Mouse (Mus musculus) midbrain, embryonic 11.5 days (tissue): Measurements from ENCODE around the gene Fmnl2. TPM values are rescaled to one million over a fixed set of nuclear protein-coding genes. Genes with fewer than 3 reads are reported as not detected.

Experiments
- ATAC-seq: fragments of 200-750 bp; cut with Nextera tagmentation; 2 replicates; pipeline ENCODE4 v1.8.0; 2017; ENCODE audit warnings: moderate TSS enrichment, moderate library complexity; ENCODE audit not compliant: low FRiP score
- DNase-seq: peaks from one replicate; pipeline ENCODE4 v3.0.0; 2015; ENCODE audit warnings: low spot score; ENCODE audit errors: missing footprints
- H3K27ac ChIP-seq: fragments of 300-500 bp; sonication (generic); 2 replicates; pipeline ENCODE4 v1.5.1; 2014; ENCODE audit warnings: low read depth, low read length
- H3K27me3 ChIP-seq: fragments of 300-500 bp; sonication (generic); 2 replicates; pipeline ENCODE4 v1.6.1; 2014; ENCODE audit warnings: mild to moderate bottlenecking, low read length, moderate library complexity, mixed read lengths; ENCODE audit not compliant: control insufficient read depth, insufficient read depth
- H3K36me3 ChIP-seq: fragments of 300-500 bp; sonication (generic); 2 replicates; pipeline ENCODE4 v1.6.1; 2014; ENCODE audit warnings: mild to moderate bottlenecking, low read length, moderate library complexity, mixed read lengths; ENCODE audit not compliant: control insufficient read depth, insufficient read depth
- H3K4me1 ChIP-seq: fragments of 300-500 bp; sonication (generic); 2 replicates; pipeline ENCODE4 v1.6.1; 2014; ENCODE audit warnings: low read length; ENCODE audit not compliant: control insufficient read depth, insufficient read depth
- H3K4me2 ChIP-seq: fragments of 300-500 bp; sonication (generic); 2 replicates; pipeline ENCODE4 v1.6.1; 2014; ENCODE audit warnings: mild to moderate bottlenecking, moderate library complexity
- H3K4me3 ChIP-seq: fragments of 300-500 bp; sonication (generic); 2 replicates; pipeline ENCODE4 v1.5.1; 2014; ENCODE audit warnings: low read depth, low read length
- H3K9ac ChIP-seq: fragments of 300-500 bp; sonication (generic); 2 replicates; pipeline ENCODE4 v1.6.1; 2014; ENCODE audit warnings: low read length
- H3K9me3 ChIP-seq: fragments of 300-500 bp; sonication (generic); 2 replicates; pipeline ENCODE4 v1.6.1; 2016; ENCODE audit warnings: low read length; ENCODE audit not compliant: control insufficient read depth
- WGBS: fragments of 180-500 bp; shearing (Covaris S2); extraction: QIAGEN DNeasy Blood & Tissue Kit; methylation state at CpG from one replicate; pipeline ENCODE4 v1.1.7; 2014; 5-methylcytosine and 5-hydroxymethylcytosine counted together
- polyA plus RNA-seq: library from polyadenylated mRNA; unstranded; fragments of >200 nt; fragmentation: Nextera tagmentation; extraction: Ambion mirVana; gene quantifications from 2 replicates; pipeline ENCODE4 v1.2.1, GENCODE M21; 2014

Gene Fmnl2
- polyA plus RNA-seq, 1 experiment from 2014 or later = 9.4 TPM

DNA sequence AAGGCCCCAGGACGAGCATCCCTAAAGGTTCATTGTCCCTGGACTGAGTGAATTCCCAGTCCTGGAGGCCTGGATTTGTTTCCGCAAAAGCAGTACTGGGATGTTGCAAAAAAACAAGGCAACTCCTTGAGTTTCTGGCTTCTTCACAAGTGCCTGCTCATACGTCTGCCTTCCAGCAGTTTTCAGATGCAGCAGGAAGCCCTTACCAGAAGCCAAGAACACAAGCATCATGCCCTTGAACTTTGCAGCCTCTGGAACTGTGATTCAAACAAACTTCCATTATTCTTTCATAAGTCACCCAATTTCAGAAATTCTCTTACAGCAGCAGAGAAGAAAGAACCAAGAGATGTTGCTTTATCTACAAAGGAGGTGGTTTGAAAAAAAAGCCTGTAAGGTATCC, 21.9 kb upstream of the Fmnl2 start:
- no peak overlapping the region for H3K9ac ChIP-seq
- no peaks in the 10 kb centered on the region for H3K27me3 ChIP-seq
- ATAC-seq (no peak), DNase-seq (no peak)
- H3K4me3 ChIP-seq = no peak overlapping the region
- no peak overlapping the region for H3K4me2 ChIP-seq
- no peaks in the 10 kb centered on the region for H3K9me3 ChIP-seq
- WGBS = 84% methylated on average over 3 of the region's 3 CpGs
- no peaks in the 10 kb centered on the region for H3K36me3 ChIP-seq
- no peak overlapping the region for H3K27ac ChIP-seq
- H3K4me1 ChIP-seq = no peaks in the 10 kb centered on the region

- Histone ChIP-seq H3K27ac (no peak overlapping the region), H3K4me1 (no peaks in the 10 kb centered on the region), H3K27me3 (no peaks in the 10 kb centered on the region), H3K4me2 (no peak overlapping the region), H3K36me3 (no peaks in the 10 kb centered on the region), H3K9ac (no peak overlapping the region), H3K4me3 (no peak overlapping the region), H3K9me3 (no peaks in the 10 kb centered on the region)
- DNase-seq = no peak
- no peak for ATAC-seq
- WGBS = 41% methylated on average over 4 of the region's 4 CpGs
Observed at GRCm38 (mm10) chr2:52839074-52839473, 18.6 kb upstream of the Fmnl2 start.

- ATAC-seq (no peak), DNase-seq (no peak)
- Histone ChIP-seq H3K4me2 (no peak overlapping the region), H3K9ac (no peak overlapping the region), H3K9me3 (no peaks in the 10 kb centered on the region), H3K27ac (no peak overlapping the region), H3K36me3 (no peaks in the 10 kb centered on the region), H3K27me3 (no peaks in the 10 kb centered on the region), H3K4me3 (no peak overlapping the region), H3K4me1 (no peaks in the 10 kb centered on the region)
- WGBS = 90% methylated on average over 3 of the region's 3 CpGs
Observed at GRCm38 (mm10) chr2:52839868-52840267, 17.8 kb upstream of the Fmnl2 start.

DNA sequence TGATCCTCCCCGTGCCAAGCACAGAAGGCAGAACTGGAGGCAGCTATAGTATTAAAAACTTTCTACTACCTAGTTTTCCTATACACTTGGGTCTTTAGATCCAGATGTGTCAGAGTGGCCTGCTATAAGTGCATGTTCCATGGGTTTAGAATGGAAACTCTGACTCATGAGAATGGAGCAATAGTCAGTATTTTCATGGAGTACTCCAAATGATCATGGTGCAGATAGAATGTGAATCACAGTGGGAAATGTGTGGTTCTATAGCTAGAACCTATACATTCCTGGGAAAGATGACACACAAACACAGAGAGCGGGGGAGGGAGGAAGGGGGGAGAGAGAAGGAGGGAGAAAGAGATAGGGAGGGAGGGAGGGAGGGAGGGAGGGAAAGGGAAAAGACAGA, 13.8 kb upstream of the Fmnl2 start:
- ATAC-seq = no peak
- no peaks in the 10 kb centered on the region for H3K4me1 ChIP-seq

DNA sequence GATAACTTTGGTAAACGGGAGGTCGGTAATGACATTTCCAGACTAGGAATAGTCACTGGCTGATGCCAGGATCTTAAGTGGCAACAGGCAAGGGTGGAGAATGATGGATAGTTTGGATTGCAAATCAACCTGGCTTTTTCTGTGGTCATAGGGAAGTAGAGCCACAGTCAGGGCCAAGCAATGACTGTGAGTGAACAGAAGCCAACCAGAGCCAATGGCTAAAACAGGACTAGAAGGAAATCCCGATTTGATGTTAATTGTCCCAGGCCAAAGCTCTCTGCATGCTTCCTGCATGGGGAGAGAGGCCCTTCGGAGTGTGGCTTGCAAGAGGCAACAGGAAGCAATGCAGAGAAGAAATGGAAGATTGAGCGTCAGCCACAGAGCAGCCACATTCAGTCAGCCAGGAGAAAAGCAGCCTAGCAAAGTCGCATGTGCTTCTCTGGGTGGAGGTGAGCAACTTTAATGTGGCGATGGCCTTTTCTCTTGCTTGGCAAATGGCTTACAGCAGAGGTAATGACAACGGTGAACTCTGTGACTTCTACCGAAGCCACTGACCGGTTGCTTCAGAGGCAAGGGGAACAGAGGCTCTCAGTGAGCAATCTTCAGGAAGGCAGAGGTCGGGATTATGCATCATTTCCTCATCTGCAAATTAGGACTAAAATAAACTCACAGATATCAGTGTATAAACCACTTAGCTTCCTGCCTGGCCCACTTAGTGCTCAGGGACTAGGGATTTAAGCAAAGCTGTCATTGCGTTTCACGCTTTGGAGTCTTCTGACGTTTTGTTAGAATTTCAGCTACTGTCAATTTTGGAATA, 12.5 kb upstream of the Fmnl2 start:
- H3K9ac ChIP-seq = no peak overlapping the region
- H3K4me3 ChIP-seq = no peak overlapping the region
- 79% methylated on average over 14 of the region's 14 CpGs for WGBS
- no peak overlapping the region for H3K27ac ChIP-seq
- DNase-seq (no peak), ATAC-seq (no peak)
- H3K4me2 ChIP-seq = no peak overlapping the region
- no peaks in the 10 kb centered on the region for H3K9me3 ChIP-seq
- H3K36me3 ChIP-seq = no peaks in the 10 kb centered on the region
- H3K4me1 ChIP-seq = no peaks in the 10 kb centered on the region
- H3K27me3 ChIP-seq = no peaks in the 10 kb centered on the region

More for the DNA sequence above, 13.8 kb upstream of the Fmnl2 start:
- Histone ChIP-seq H3K4me2 (no peak overlapping the region), H3K36me3 (no peaks in the 10 kb centered on the region), H3K9ac (no peak overlapping the region), H3K4me3 (no peak overlapping the region), H3K27ac (no peak overlapping the region), H3K27me3 (no peaks in the 10 kb centered on the region), H3K9me3 (no peaks in the 10 kb centered on the region)
- WGBS = 82% methylated on average over 2 of the region's 2 CpGs
- no peak for DNase-seq

- no peak overlapping the region for H3K9ac ChIP-seq
- no peaks in the 10 kb centered on the region for H3K36me3 ChIP-seq
- ATAC-seq (no peak), DNase-seq (no peak)
- WGBS = 52% methylated on average over 3 of the region's 3 CpGs
- no peak overlapping the region for H3K4me2 ChIP-seq
- H3K4me3 ChIP-seq = no peak overlapping the region
- no peaks in the 10 kb centered on the region for H3K9me3 ChIP-seq
- H3K27ac ChIP-seq = no peak overlapping the region
- H3K4me1 ChIP-seq = no peaks in the 10 kb centered on the region
- H3K27me3 ChIP-seq = no peaks in the 10 kb centered on the region
Observed at GRCm38 (mm10) chr2:52846506-52846905, 11.2 kb upstream of the Fmnl2 start.

- H3K27me3 ChIP-seq = no peaks in the 10 kb centered on the region
- no peaks in the 10 kb centered on the region for H3K36me3 ChIP-seq
- WGBS = 86% methylated on average over 3 of the region's 3 CpGs
- no peaks in the 10 kb centered on the region for H3K4me1 ChIP-seq
- DNase-seq (no peak), ATAC-seq (no peak)
- H3K27ac ChIP-seq = no peak overlapping the region
- no peak overlapping the region for H3K4me3 ChIP-seq
- no peak overlapping the region for H3K4me2 ChIP-seq
- no peak overlapping the region for H3K9ac ChIP-seq
- H3K9me3 ChIP-seq = no peaks in the 10 kb centered on the region
Observed at GRCm38 (mm10) chr2:52849092-52849491, 8.6 kb upstream of the Fmnl2 start.

DNA sequence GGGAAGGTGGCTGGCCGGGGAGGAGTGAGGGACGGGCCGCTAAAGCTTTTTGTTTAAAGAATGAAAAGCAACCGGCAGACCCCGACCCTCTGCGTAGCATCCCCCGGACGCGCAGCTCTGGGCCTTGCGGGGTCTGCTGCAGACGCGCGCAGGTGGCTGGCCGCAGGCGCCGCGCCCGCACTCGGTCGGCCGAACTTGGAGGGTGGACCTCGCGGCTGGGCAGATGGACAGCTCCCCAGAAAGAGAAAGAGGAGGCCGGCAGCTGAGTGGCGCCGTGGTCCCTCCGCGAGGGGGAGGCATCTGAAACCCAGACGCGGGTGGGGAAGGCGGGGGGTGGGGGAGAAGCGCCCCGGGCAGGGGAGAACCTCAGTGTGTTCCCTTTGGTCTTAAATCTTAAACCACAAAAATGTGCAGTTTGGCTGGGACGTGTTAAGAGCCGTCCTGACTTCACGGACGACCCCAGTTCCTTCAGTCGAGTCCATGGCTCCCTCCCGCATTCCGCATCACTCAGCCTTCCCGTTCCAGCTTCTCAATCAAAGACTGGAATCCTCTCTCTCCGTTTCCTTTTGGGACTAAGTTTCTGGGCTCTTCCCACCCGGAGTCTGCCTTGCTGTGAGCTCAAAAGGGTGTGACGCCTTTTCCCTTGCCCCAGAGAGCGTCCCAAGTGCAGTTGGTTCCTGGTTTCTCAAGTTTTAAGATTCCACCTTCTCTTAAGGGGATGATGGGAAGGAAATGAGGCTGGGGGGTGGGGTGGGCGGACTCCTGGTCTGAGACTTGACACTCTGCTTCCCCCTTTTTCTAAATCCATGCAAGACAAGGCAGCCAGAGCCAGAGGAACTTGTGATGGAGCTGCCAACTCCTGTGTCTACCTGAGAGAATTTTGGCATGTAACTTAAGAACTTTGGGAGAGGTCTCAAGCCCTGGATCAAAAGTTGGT, 1.1 kb downstream of the Fmnl2 start:
- H3K4me2 ChIP-seq = peak overlapping the region; percentile 79
- no peaks in the 10 kb centered on the region for H3K27me3 ChIP-seq
- peak overlapping the region; percentile 96 for H3K9ac ChIP-seq
- under 1% methylated on average over 43 of the region's 46 CpGs for WGBS
- H3K9me3 ChIP-seq = no peaks in the 10 kb centered on the region
- ATAC-seq (peak; percentile 56), DNase-seq (peak; percentile 97)
- peaks cover 17% of the 10 kb centered on the region for H3K4me1 ChIP-seq
- no peaks in the 10 kb centered on the region for H3K36me3 ChIP-seq
- H3K27ac ChIP-seq = peak overlapping the region; percentile 78
- H3K4me3 ChIP-seq = peak overlapping the region; percentile 95

DNA sequence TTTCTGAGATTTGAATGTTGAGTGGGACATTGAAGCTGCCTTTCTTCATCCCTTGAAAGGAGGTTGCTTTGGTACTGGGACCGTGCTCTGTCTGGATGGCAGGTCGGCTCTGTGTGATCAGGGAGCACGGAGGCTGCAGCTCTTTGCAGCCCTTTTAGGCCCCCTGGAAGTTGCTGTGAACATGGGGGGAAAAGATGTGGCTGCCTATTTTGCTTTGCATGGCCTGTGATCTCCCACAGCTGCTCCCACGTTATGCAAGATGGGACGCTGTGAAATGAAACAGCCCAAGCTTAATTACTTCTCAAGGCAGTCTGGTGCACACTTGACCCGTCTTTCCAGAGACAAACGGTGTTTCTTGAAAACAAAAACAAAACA, 1.8 kb downstream of the Fmnl2 start:
- Histone ChIP-seq H3K4me1 (peaks cover 17% of the 10 kb centered on the region), H3K9ac (peak overlapping the region; percentile 96), H3K4me2 (peak overlapping the region; percentile 79), H3K36me3 (no peaks in the 10 kb centered on the region), H3K27ac (peak overlapping the region; percentile 9), H3K27me3 (no peaks in the 10 kb centered on the region), H3K4me3 (peak overlapping the region; percentile 95), H3K9me3 (no peaks in the 10 kb centered on the region)
- 7% methylated on average over 7 of the region's 7 CpGs for WGBS
- no peak for DNase-seq
- ATAC-seq = no peak
